Mouse (Mus musculus): Measurements from ENCODE around the gene C530008M17Rik. TPM values are rescaled to one million over a fixed set of nuclear protein-coding genes. Genes with fewer than 3 reads are reported as not detected.

Gene C530008M17Rik
- polyA plus RNA-seq, 1 experiment = 42.0 TPM

DNA sequence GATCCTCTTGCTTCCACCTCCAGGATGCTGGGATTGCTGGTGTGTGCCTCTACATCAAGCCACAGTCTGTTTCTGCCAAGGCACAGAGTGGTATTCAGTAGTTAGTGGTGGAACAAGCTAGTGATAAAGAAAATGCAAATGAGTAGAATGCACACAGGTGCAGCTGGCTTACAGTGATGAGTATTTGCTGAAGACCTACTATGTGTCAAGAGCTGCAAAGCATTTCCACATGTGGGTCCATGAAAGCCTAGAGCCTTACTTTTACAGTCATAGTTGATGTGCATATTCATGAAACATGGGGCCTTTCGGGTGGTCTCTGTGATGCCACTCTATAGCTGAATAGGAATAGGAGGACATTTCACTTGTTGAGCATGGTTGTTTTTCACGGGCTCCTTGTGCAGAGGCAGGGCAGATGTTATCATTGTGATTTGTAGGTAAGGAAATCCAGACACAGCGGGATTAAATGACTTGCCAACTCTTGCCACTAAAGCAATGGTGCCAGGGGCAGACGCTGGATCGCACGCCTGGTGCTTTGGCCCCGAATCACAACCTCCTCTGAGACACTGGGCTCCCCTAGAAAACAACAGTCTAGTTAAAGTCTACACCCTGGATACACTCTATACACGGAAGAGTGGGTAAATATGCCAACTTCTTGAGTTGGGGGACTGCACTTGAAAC is 3.8 kb downstream of the C530008M17Rik start:
- H3K4me3 ChIP-seq (replicated peaks) = peak overlapping the region; percentile 56
- no peaks in the 10 kb centered on the region for H3K9me3 ChIP-seq
- peaks cover 43% of the 10 kb centered on the region for H3K36me3 ChIP-seq (replicated peaks; ENCODE audit: low read length)
- TF ChIP-seq GATA1 (IDR thresholded peaks at IDR 0.05; ENCODE audit: borderline replicate concordance, low read length) = no peak
- no peak for TF ChIP-seq FLI1 (IDR thresholded peaks at IDR 0.05; ENCODE audit: low read length)
- H3K4me1 ChIP-seq = peaks cover 62% of the 10 kb centered on the region
- peaks cover 2% of the 10 kb centered on the region for H3K27me3 ChIP-seq (replicated peaks)

DNA sequence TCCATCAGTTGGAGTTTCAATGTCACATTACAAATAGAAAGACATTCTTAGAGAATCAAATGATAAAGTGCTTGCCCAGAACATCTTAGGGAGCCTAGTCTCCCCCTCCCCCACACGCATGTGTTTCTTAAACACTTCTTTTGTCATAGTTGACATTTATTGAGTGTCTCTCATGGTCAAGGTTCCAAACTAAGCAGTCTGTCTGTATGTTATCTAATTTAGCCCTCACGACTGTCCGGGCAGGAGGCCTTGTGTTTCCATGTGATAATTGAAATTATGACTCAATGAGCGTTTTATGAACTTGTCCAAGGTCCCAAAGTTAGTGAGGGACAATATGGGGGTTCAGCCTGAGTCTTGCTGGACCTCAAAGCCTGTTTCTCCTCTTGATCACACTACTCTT is 5.0 kb downstream of the C530008M17Rik start:
- no peak overlapping the region for H3K4me3 ChIP-seq (replicated peaks)
- H3K4me1 ChIP-seq = peaks cover 67% of the 10 kb centered on the region
- TF ChIP-seq FLI1 (IDR thresholded peaks at IDR 0.05; ENCODE audit: low read length) = no peak
- no peak for TF ChIP-seq GATA1 (IDR thresholded peaks at IDR 0.05; ENCODE audit: borderline replicate concordance, low read length)
- peaks cover 2% of the 10 kb centered on the region for H3K27me3 ChIP-seq (replicated peaks)
- no peaks in the 10 kb centered on the region for H3K9me3 ChIP-seq
- peaks cover 50% of the 10 kb centered on the region for H3K36me3 ChIP-seq (replicated peaks; ENCODE audit: low read length)

DNA sequence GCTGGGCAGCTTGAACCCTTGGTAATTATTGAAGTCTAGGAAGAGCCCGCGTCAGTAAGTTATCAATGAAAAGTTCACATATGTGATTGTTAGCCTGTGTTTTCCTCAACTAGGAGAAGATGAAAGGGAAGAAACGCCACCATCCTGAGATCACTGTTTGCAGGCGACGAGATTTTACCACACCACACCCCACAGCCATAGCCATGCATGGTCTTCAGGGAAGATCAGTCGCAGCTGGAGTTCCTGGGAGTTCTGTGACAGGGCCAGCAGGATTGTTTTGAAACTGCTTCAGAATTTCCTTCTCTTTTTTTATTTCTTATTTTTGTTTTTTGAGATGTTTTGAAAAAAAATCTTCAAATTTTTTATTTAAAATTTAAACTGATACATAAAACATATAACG is 8.6 kb downstream of the C530008M17Rik start:
- Histone ChIP-seq H3K27me3 (replicated peaks) (no peaks in the 10 kb centered on the region), H3K4me3 (replicated peaks) (no peak overlapping the region), H3K36me3 (replicated peaks; ENCODE audit: low read length) (peaks cover 74% of the 10 kb centered on the region), H3K9me3 (no peaks in the 10 kb centered on the region), H3K4me1 (peaks cover 76% of the 10 kb centered on the region)
- no peak for TF ChIP-seq FLI1 (IDR thresholded peaks at IDR 0.05; ENCODE audit: low read length)
- TF ChIP-seq GATA1 (IDR thresholded peaks at IDR 0.05; ENCODE audit: borderline replicate concordance, low read length) = no peak

DNA sequence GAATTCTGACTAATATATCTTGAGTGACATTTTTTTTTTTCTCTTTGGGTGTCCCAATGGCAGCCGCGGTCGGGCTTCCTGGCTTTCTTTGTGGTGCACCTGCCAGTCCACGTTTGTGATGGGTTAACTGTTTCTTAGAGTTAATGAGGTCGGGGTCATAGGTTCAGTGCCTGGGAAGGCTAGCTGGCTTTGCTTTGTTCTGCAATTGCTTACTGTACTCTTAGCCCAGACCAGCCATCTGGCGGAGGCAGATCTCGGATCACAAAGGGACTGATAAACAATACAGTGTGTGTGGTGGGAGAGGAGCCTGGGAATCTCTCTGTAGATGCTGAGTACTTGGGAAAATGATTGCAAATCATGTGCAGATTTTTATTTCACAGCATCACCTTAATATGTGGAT is 9.1 kb downstream of the C530008M17Rik start:
- H3K4me1 ChIP-seq = peaks cover 75% of the 10 kb centered on the region

DNA sequence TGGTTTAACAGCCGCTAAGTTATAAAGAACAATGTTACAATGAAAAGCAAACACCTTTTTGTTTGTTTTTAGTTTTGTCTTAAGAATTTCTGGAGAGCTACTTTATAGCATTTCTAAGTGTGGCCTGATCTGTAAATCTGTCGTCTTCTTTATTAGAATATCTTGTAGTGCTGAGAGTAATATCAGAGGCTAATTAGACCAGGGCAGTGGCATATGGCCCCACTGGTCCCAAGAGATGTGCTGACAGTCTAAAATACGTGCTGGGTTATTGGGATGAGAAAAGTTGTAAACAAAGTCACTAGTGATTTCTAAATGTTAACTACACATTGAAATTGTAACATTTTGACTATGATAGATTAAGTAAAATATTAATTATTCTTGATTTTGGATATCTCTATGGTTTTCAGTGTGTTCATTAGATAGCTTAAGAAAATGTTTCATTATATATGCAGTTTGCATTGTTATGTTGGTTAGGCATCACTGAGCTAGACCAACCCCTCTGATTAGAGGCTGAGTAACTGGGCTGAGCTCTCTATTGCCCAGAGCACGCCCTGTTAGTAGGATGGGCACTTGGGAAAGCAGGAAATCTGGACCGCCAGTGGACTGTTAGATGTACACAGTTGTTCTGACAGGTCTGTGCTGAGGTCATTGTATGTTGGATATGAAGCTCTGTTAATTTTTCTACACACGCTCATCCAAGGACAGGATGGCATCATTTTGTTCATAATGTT is 9.9 kb downstream of the C530008M17Rik start:
- H3K4me3 ChIP-seq (replicated peaks) = no peak overlapping the region
- peaks cover 71% of the 10 kb centered on the region for H3K4me1 ChIP-seq
- TF ChIP-seq GATA1 (IDR thresholded peaks at IDR 0.05; ENCODE audit: borderline replicate concordance, low read length) = no peak
- TF ChIP-seq FLI1 (IDR thresholded peaks at IDR 0.05; ENCODE audit: low read length) = no peak
- no peaks in the 10 kb centered on the region for H3K27me3 ChIP-seq (replicated peaks)
- H3K36me3 ChIP-seq (replicated peaks; ENCODE audit: low read length) = peaks cover 72% of the 10 kb centered on the region
- H3K9me3 ChIP-seq = no peaks in the 10 kb centered on the region

More for the DNA sequence above, 9.1 kb downstream of the C530008M17Rik start:
- TF ChIP-seq FLI1 (IDR thresholded peaks at IDR 0.05; ENCODE audit: low read length) (no peak), GATA1 (IDR thresholded peaks at IDR 0.05; ENCODE audit: borderline replicate concordance, low read length) (no peak)
- Histone ChIP-seq H3K36me3 (replicated peaks; ENCODE audit: low read length) (peaks cover 73% of the 10 kb centered on the region), H3K9me3 (no peaks in the 10 kb centered on the region), H3K27me3 (replicated peaks) (no peaks in the 10 kb centered on the region), H3K4me3 (replicated peaks) (no peak overlapping the region)

DNA sequence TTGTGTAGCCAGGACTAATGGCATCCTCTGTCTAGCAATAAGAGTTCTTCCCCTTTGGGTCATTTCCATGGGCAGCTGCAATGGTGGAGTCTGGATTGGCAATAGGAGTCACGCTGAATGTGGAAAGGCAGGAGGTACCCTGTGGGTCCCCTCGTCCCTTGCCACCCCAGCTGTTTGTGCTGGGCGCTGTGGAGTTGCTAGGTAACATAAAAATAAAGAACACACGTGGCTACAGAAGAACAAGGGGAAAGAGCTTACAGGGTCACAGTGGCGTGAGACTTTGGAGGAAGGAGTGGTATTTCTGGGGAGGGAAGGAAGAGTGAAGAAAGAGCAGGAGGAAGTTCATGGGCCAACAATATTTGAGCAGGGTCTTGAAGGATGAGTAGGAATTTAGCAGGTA is 11.8 kb downstream of the C530008M17Rik start:
- H3K36me3 ChIP-seq (replicated peaks; ENCODE audit: low read length) = peaks cover 81% of the 10 kb centered on the region
- no peak overlapping the region for H3K4me3 ChIP-seq (replicated peaks)
- no peak for TF ChIP-seq GATA1 (IDR thresholded peaks at IDR 0.05; ENCODE audit: borderline replicate concordance, low read length)
- TF ChIP-seq FLI1 (IDR thresholded peaks at IDR 0.05; ENCODE audit: low read length) = no peak
- peaks cover 63% of the 10 kb centered on the region for H3K4me1 ChIP-seq
- H3K9me3 ChIP-seq = no peaks in the 10 kb centered on the region
- H3K27me3 ChIP-seq (replicated peaks) = no peaks in the 10 kb centered on the region

DNA sequence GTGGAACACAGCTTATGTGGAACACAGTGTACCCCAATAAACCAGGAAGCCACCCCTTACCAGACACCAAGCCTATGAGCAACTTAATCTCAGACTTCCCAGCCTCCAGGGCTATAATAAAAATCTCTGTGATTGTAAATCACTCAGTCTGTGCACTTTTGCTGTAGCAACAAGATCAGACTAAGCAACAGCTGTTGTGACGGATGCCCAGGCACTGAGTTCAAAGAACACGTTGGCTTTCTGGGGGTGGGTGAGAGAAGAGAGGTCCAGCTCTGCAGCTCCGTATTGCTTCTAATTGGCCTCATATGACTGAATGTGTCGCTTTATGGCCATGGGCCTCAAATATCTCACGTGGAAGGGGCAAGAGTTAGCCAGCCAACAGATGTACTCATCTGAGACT is 12.2 kb downstream of the C530008M17Rik start:
- Histone ChIP-seq H3K36me3 (replicated peaks; ENCODE audit: low read length) (peaks cover 81% of the 10 kb centered on the region), H3K27me3 (replicated peaks) (no peaks in the 10 kb centered on the region), H3K4me1 (peaks cover 64% of the 10 kb centered on the region), H3K9me3 (no peaks in the 10 kb centered on the region), H3K4me3 (replicated peaks) (no peak overlapping the region)
- TF ChIP-seq FLI1 (IDR thresholded peaks at IDR 0.05; ENCODE audit: low read length) (no peak), GATA1 (IDR thresholded peaks at IDR 0.05; ENCODE audit: borderline replicate concordance, low read length) (no peak)

DNA sequence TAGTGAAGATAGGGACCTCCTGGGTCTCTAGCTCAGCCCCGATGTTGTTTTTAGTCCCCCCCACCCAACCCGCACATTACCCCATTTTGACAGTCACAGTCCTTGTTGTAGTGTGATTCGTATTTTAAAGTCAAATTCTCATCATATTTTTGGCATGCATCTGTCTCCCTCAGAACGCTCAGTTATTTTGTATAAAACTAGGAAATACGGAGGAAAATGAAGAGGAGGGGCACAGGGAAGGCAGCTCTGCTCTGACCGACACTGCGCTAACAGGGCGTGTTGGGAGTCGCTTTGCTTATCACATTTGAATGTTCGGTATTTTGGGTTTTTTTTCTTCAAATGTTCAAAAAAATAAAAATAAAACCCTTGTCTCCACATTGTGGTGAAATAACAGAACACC is 13.9 kb downstream of the C530008M17Rik start:
- Histone ChIP-seq H3K4me1 (peaks cover 72% of the 10 kb centered on the region), H3K36me3 (replicated peaks; ENCODE audit: low read length) (peaks cover 84% of the 10 kb centered on the region), H3K4me3 (replicated peaks) (no peak overlapping the region), H3K9me3 (peaks cover 10% of the 10 kb centered on the region), H3K27me3 (replicated peaks) (no peaks in the 10 kb centered on the region)
- TF ChIP-seq FLI1 (IDR thresholded peaks at IDR 0.05; ENCODE audit: low read length) (no peak), GATA1 (IDR thresholded peaks at IDR 0.05; ENCODE audit: borderline replicate concordance, low read length) (no peak)

DNA sequence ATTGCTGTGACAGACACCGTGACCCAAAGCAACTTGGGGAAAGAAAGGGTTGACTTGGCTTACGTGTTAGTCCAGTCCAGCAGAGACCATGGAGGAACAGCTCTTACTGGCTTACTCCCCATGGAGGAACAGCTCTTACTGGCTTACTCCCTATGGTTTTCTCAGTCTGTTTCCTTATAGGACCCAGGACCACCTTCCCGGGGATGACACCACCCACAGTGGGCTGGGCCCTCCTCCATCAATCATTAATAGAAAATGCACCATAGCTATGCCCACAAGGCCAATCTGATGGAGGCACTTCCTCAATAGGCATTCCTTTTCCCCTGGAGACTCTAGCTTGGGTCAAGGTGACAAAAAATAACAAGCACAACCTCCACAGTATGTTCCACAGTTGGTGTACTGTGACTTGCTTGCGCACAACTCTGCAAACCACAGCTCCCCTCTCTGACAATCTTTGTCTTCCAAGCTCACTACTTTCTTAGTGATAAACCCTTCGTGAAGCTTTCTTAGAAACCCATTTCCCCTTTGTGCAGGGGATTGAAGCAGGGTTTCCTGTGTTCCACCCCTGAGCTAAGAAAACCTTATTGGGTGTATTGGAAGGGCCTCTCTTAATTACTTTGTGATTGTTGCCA is 17.8 kb downstream of the C530008M17Rik start:
- H3K36me3 ChIP-seq (replicated peaks; ENCODE audit: low read length) = peaks cover 80% of the 10 kb centered on the region
- no peaks in the 10 kb centered on the region for H3K27me3 ChIP-seq (replicated peaks)
- TF ChIP-seq GATA1 (IDR thresholded peaks at IDR 0.05; ENCODE audit: borderline replicate concordance, low read length) (no peak), FLI1 (IDR thresholded peaks at IDR 0.05; ENCODE audit: low read length) (no peak)
- peak overlapping the region; percentile 21 for H3K4me3 ChIP-seq (replicated peaks)
- H3K4me1 ChIP-seq = peaks cover 64% of the 10 kb centered on the region
- H3K9me3 ChIP-seq = peaks cover 14% of the 10 kb centered on the region

DNA sequence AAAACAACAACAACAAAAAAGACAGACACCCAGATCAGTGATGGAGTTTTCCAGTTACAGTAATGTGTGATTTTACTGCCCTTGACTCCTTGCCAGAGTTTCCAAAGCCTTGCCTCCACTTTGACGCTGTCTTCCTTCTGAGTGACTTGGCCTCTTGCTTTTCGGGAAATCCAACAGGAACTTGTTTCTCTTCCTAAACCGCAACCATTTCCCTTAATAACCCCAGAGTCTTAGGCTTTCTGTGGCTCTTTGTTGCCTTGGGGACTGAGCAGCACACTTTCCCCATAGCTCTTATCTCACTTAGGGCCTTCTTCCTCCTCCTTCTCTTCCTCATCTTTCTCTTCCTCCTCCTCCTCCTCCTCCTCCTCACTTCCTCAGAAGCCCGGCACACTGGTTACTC is 19.1 kb downstream of the C530008M17Rik start:
- H3K36me3 ChIP-seq (replicated peaks; ENCODE audit: low read length) = peaks cover 77% of the 10 kb centered on the region
- H3K27me3 ChIP-seq (replicated peaks) = no peaks in the 10 kb centered on the region
- H3K4me1 ChIP-seq = peaks cover 64% of the 10 kb centered on the region
- H3K4me3 ChIP-seq (replicated peaks) = no peak overlapping the region
- TF ChIP-seq FLI1 (IDR thresholded peaks at IDR 0.05; ENCODE audit: low read length) (no peak), GATA1 (IDR thresholded peaks at IDR 0.05; ENCODE audit: borderline replicate concordance, low read length) (no peak)
- peaks cover 20% of the 10 kb centered on the region for H3K9me3 ChIP-seq
